Mouse (Mus musculus) heart, adult 2 months (tissue): ENCODE results near the gene Necab3.

Source experiments
- CTCF ChIP-seq: fragments of 200-600 bp; IDR thresholded peaks from 2 replicates; pipeline ENCODE4 v1.8.1; 2022; ENCODE audit warnings: antibody characterized with exemption, mild to moderate bottlenecking, moderate library complexity
- POLR2A ChIP-seq: fragments of 200-500 bp; IDR thresholded peaks from 2 replicates; pipeline ENCODE4 v1.6.1; 2011; ENCODE audit warnings: mild to moderate bottlenecking, low read depth, low read length, control low read depth; ENCODE audit not compliant: insufficient read depth

DNA sequence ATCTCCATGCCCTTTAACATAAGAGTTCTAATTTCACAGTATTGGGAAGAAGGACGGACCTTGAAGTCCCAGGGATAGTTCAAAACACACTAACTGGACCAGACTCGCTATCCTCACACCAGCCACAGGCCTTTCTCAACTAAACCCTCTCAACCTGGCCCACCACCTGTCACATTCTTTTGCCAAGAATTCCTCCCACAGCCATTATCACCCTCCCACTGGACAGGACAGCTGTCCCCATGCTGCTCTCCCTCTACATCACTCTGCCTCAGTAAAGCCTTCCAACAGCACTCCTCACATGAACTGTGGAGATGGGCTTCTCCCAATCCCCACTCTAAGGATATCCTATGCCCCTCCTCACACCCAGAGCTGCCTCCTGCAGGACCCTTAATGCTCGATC, 6.9 kb upstream of the Necab3 start:
- TF ChIP-seq CTCF (no peak), POLR2A (no peak)
